Mouse (Mus musculus) ES-Bruce4 (cell line): ENCODE data around the gene Wdr59. TPM values are rescaled to one million over a fixed set of nuclear protein-coding genes. Genes with fewer than 3 reads are reported as not detected.

Experiments
- H3K27ac ChIP-seq: 2 replicates; pipeline ENCODE4 v1.5.1; 2012; ENCODE audit warnings: low read length, inconsistent platforms; ENCODE audit not compliant: insufficient read depth
- H3K27me3 ChIP-seq: 2 replicates; pipeline ENCODE4 v1.6.1; 2012; ENCODE audit warnings: mild to moderate bottlenecking, low read length, inconsistent platforms; ENCODE audit not compliant: control insufficient read depth, poor library complexity, insufficient read depth, severe bottlenecking
- H3K36me3 ChIP-seq: 2 replicates; pipeline ENCODE4 v1.6.1; 2012; ENCODE audit warnings: inconsistent platforms, mild to moderate bottlenecking, low read length, moderate library complexity; ENCODE audit not compliant: control insufficient read depth, poor library complexity, insufficient read depth, severe bottlenecking
- H3K4me1 ChIP-seq: one replicate; pipeline ENCODE4 v1.8.1; 2011; ENCODE audit warnings: low read length; ENCODE audit not compliant: control insufficient read depth, insufficient read depth
- H3K4me3 ChIP-seq: 2 replicates; pipeline ENCODE4 v1.5.1; 2011; ENCODE audit warnings: low read depth, mild to moderate bottlenecking, low read length
- H3K9ac ChIP-seq: 2 replicates; pipeline ENCODE4 v1.6.1; 2012; ENCODE audit warnings: low read depth, mild to moderate bottlenecking, inconsistent platforms; ENCODE audit not compliant: poor library complexity, severe bottlenecking
- H3K9me3 ChIP-seq: replicated peaks from 2 replicates; pipeline ENCODE4 v1.6.1; 2012; ENCODE audit warnings: mild to moderate bottlenecking, low read length, inconsistent platforms; ENCODE audit not compliant: control insufficient read depth, poor library complexity, insufficient read depth, severe bottlenecking
- CTCF ChIP-seq: IDR thresholded peaks from one replicate; pipeline ENCODE4 v1.8.1; 2011; ENCODE audit warnings: low read depth, low read length
- EP300 ChIP-seq: IDR thresholded peaks from 2 replicates; pipeline ENCODE4 v1.6.1; 2011; ENCODE audit warnings: low read depth, low read length; ENCODE audit not compliant: insufficient read depth
- POLR2A ChIP-seq: IDR thresholded peaks from one replicate; pipeline ENCODE4 v1.8.1; 2011; ENCODE audit warnings: low read length; ENCODE audit not compliant: insufficient read depth
- polyA plus RNA-seq: library from polyadenylated mRNA; stranded (reverse); fragments of >200 nt; gene quantifications from 2 replicates; pipeline ENCODE4 v1.2.4, GENCODE M21; 2011; ENCODE audit warnings: low read depth; ENCODE audit not compliant: missing spikeins, insufficient read depth, insufficient read length

Wdr59 gene
- polyA plus RNA-seq, 1 experiment: 16.8 TPM

- no peaks in the 10 kb centered on the region for H3K27me3 ChIP-seq
- H3K9ac ChIP-seq: no peak overlapping the region
- TF ChIP-seq CTCF (no peak), POLR2A (no peak), EP300 (no peak)
- H3K27ac ChIP-seq: no peak overlapping the region
- H3K9me3 ChIP-seq: no peaks in the 10 kb centered on the region
- no peaks in the 10 kb centered on the region for H3K4me1 ChIP-seq
- peak overlapping the region; percentile 34 for H3K4me3 ChIP-seq
- peaks cover 6% of the 10 kb centered on the region; the same call in 1 of the 2 replicates for H3K36me3 ChIP-seq
Measured at GRCm38 (mm10) chr8:111445960-111446660, 75.8 kb downstream of the Wdr59 start.

GRCm38 (mm10) chr8:111445558-111445957 is 76.3 kb downstream of the Wdr59 start:
- Histone ChIP-seq H3K27me3 (no peaks in the 10 kb centered on the region), H3K4me3 (peak overlapping the region; percentile 34), H3K4me1 (no peaks in the 10 kb centered on the region), H3K9me3 (no peaks in the 10 kb centered on the region), H3K9ac (no peak overlapping the region), H3K27ac (no peak overlapping the region), H3K36me3 (peaks cover 6% of the 10 kb centered on the region; the same call in 1 of the 2 replicates)
- no peak for TF ChIP-seq EP300
- TF ChIP-seq POLR2A: no peak
- TF ChIP-seq CTCF: no peak

GRCm38 (mm10) chr8:111444245-111444644 is 77.6 kb downstream of the Wdr59 start:
- TF ChIP-seq POLR2A: no peak
- no peak for TF ChIP-seq EP300
- no peak for TF ChIP-seq CTCF
- no peak overlapping the region for H3K9ac ChIP-seq
- no peak overlapping the region for H3K27ac ChIP-seq
- no peaks in the 10 kb centered on the region for H3K9me3 ChIP-seq
- no peak overlapping the region for H3K4me3 ChIP-seq
- no peaks in the 10 kb centered on the region for H3K4me1 ChIP-seq
- no peaks in the 10 kb centered on the region for H3K27me3 ChIP-seq
- 0 out of 2 replicates have a peak, but pooled peaks cover 3% of the 10 kb centered on the region for H3K36me3 ChIP-seq

GRCm38 (mm10) chr8:111439189-111439588 is 82.7 kb downstream of the Wdr59 start:
- no peak overlapping the region for H3K27ac ChIP-seq
- no peaks in the 10 kb centered on the region for H3K4me1 ChIP-seq
- no peak for TF ChIP-seq EP300
- peak; percentile 42 for TF ChIP-seq CTCF
- H3K9me3 ChIP-seq: no peaks in the 10 kb centered on the region
- H3K4me3 ChIP-seq: no peak overlapping the region
- H3K9ac ChIP-seq: no peak overlapping the region
- H3K27me3 ChIP-seq: no peaks in the 10 kb centered on the region
- H3K36me3 ChIP-seq: no peaks in the 10 kb centered on the region

GRCm38 (mm10) chr8:111435071-111435828 is 86.6 kb downstream of the Wdr59 start:
- Histone ChIP-seq H3K9me3 (no peaks in the 10 kb centered on the region), H3K4me1 (no peaks in the 10 kb centered on the region), H3K4me3 (no peak overlapping the region)

GRCm38 (mm10) chr8:111424646-111425045 is 97.2 kb downstream of the Wdr59 start:
- no peak overlapping the region for H3K9ac ChIP-seq
- H3K4me3 ChIP-seq: no peak overlapping the region
- H3K9me3 ChIP-seq: no peaks in the 10 kb centered on the region
- no peaks in the 10 kb centered on the region; the same call in 1 of the 2 replicates for H3K27me3 ChIP-seq
- no peaks in the 10 kb centered on the region for H3K36me3 ChIP-seq
- H3K27ac ChIP-seq: no peak overlapping the region
- TF ChIP-seq POLR2A (no peak), EP300 (no peak), CTCF (no peak)
- no peaks in the 10 kb centered on the region for H3K4me1 ChIP-seq

More at GRCm38 (mm10) chr8:111435071-111435828, 86.6 kb downstream of the Wdr59 start:
- no peaks in the 10 kb centered on the region for H3K36me3 ChIP-seq
- no peaks in the 10 kb centered on the region for H3K27me3 ChIP-seq
- no peak overlapping the region for H3K9ac ChIP-seq
- no peak overlapping the region for H3K27ac ChIP-seq
- no peak for TF ChIP-seq CTCF
- TF ChIP-seq POLR2A: no peak
- no peak for TF ChIP-seq EP300
